8 mouse cellular contexts compared by ENCODE assay signal in the genomic region with DNA sequence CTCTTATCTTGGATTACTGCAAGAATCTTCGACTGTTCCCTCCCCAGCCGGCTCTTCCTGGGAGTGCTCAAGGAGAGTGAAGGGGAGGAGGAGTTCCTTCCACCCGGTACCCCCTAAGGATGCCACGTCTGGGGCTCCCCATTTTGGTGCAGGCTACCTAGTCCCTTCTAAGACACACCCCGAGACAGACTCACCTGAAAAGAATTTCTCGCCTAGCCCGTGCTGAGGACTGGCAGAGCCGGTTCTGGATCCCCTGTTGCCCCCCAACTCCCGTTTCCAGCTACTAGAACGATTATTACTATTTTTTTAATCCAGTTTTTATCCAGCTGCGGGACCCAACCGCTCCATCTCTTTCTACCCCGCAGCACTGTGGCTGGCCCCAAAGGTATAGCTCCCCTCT. TPM values are rescaled to one million over a fixed set of nuclear protein-coding genes. Genes with fewer than 3 reads are reported as not detected.
DNase-seq lines count a peak whose midpoint lies in the region; ATAC-seq and TF ChIP-seq lines count a peak whose summit lies in the region.

No protein-coding gene starts in this region.

- DNase-seq in kidney, adult 2 months: no peak
- no peak for DNase-seq in cerebellum, adult 9-10 months
- DNase-seq in layer of hippocampus, postnatal 10 days (ENCODE audit: low spot score in 2 of 2): no peak
- DNase-seq in cerebellum, postnatal 4 days (ENCODE audit: low spot score in 2 of 2): no peak

- no peak for TF ChIP-seq CTCF in kidney, adult 2 months (conservative IDR thresholded peaks at IDR 0.05; ENCODE audit: insufficient read depth, insufficient read length, low read depth, low read length)

- H3K4me1 ChIP-seq in kidney, embryonic 15.5 days: peaks cover 25% of the 10 kb centered on the region
- no peaks in the 10 kb centered on the region for H3K4me1 ChIP-seq in kidney, adult 2 months (ENCODE audit: control insufficient read depth, insufficient read depth, low read length)
- H3K4me1 ChIP-seq in embryonic facial prominence, embryonic 13.5 days: peaks cover 22% of the 10 kb centered on the region
- H3K4me1 ChIP-seq in intestine, embryonic 15.5 days (replicated peaks): peaks cover 10% of the 10 kb centered on the region
- peaks cover 18% of the 10 kb centered on the region for H3K4me1 ChIP-seq in neural tube, embryonic 12.5 days

- H3K9ac ChIP-seq in kidney, embryonic 15.5 days: no peak overlapping the region
- peak overlapping the region; percentile 61; the same call in 1 of the 2 replicates for H3K9ac ChIP-seq in embryonic facial prominence, embryonic 13.5 days
- H3K9ac ChIP-seq in intestine, embryonic 15.5 days: no peak overlapping the region
- H3K9ac ChIP-seq in neural tube, embryonic 12.5 days: no peak overlapping the region

- TF ChIP-seq POLR2A in kidney, adult 2 months (IDR thresholded peaks at IDR 0.05; ENCODE audit: low read depth, low read length): no peak

- no peak overlapping the region for H3K27ac ChIP-seq in kidney, embryonic 15.5 days
- H3K27ac ChIP-seq in kidney, adult 2 months (ENCODE audit: insufficient read depth, low read depth, low read length): no peak overlapping the region
- peak overlapping the region; percentile 64 for H3K27ac ChIP-seq in embryonic facial prominence, embryonic 13.5 days
- H3K27ac ChIP-seq in intestine, embryonic 15.5 days: no peak overlapping the region
- no peak overlapping the region for H3K27ac ChIP-seq in neural tube, embryonic 12.5 days

- peak overlapping the region; percentile 21 for H3K4me3 ChIP-seq in kidney, embryonic 15.5 days (replicated peaks)
- H3K4me3 ChIP-seq in kidney, adult 2 months (ENCODE audit: insufficient read depth, low read depth, low read length): no peak overlapping the region
- H3K4me3 ChIP-seq in embryonic facial prominence, embryonic 13.5 days: peak overlapping the region; percentile 32
- peak overlapping the region; percentile 32 for H3K4me3 ChIP-seq in intestine, embryonic 15.5 days (replicated peaks)
- no peak overlapping the region for H3K4me3 ChIP-seq in neural tube, embryonic 12.5 days

- no peaks in the 10 kb centered on the region for H3K36me3 ChIP-seq in kidney, embryonic 15.5 days
- no peaks in the 10 kb centered on the region for H3K36me3 ChIP-seq in kidney, adult 2 months (ENCODE audit: control insufficient read depth, insufficient read depth, low read length)
- no peaks in the 10 kb centered on the region for H3K36me3 ChIP-seq in embryonic facial prominence, embryonic 13.5 days
- no peaks in the 10 kb centered on the region for H3K36me3 ChIP-seq in intestine, embryonic 15.5 days
- no peaks in the 10 kb centered on the region for H3K36me3 ChIP-seq in neural tube, embryonic 12.5 days

- no peaks in the 10 kb centered on the region for H3K9me3 ChIP-seq in kidney, embryonic 15.5 days (replicated peaks)
- H3K9me3 ChIP-seq in embryonic facial prominence, embryonic 13.5 days: no peaks in the 10 kb centered on the region
- no peaks in the 10 kb centered on the region for H3K9me3 ChIP-seq in intestine, embryonic 15.5 days
- no peaks in the 10 kb centered on the region for H3K9me3 ChIP-seq in neural tube, embryonic 12.5 days

- peaks cover 84% of the 10 kb centered on the region for H3K27me3 ChIP-seq in kidney, embryonic 15.5 days
- H3K27me3 ChIP-seq in kidney, adult 2 months (replicated peaks; ENCODE audit: control insufficient read depth, insufficient read depth, low read length): no peaks in the 10 kb centered on the region; the same call in 1 of the 2 replicates
- peaks cover 84% of the 10 kb centered on the region for H3K27me3 ChIP-seq in embryonic facial prominence, embryonic 13.5 days
- H3K27me3 ChIP-seq in intestine, embryonic 15.5 days (replicated peaks): peaks cover 57% of the 10 kb centered on the region
- H3K27me3 ChIP-seq in neural tube, embryonic 12.5 days (replicated peaks): peaks cover 76% of the 10 kb centered on the region

- peak overlapping the region; percentile 55 for H3K4me2 ChIP-seq in kidney, embryonic 15.5 days
- H3K4me2 ChIP-seq in embryonic facial prominence, embryonic 13.5 days: peak overlapping the region; percentile 56
- peak overlapping the region; percentile 65 for H3K4me2 ChIP-seq in intestine, embryonic 15.5 days (replicated peaks)
- H3K4me2 ChIP-seq in neural tube, embryonic 12.5 days (replicated peaks): peak overlapping the region; percentile 48

- no peak for ATAC-seq in kidney, embryonic 15.5 days (replicated peaks; ENCODE audit: low FRiP score)
- ATAC-seq in embryonic facial prominence, embryonic 13.5 days (ENCODE audit: insufficient number of reproducible peaks, insufficient read depth, low FRiP score, low TSS enrichment, low read depth): no peak
- ATAC-seq in intestine, embryonic 15.5 days: peak; percentile 38
- ATAC-seq in neural tube, embryonic 12.5 days (ENCODE audit: low FRiP score, low read depth): no peak

- 1% methylated on average over 13 of the region's 13 CpGs for WGBS in kidney, embryonic 15.5 days
- WGBS in kidney, adult 2 months: 3% methylated on average over 13 of the region's 13 CpGs
- WGBS in embryonic facial prominence, embryonic 13.5 days: 0% methylated on average over 13 of the region's 13 CpGs
- 1% methylated on average over 13 of the region's 13 CpGs for WGBS in intestine, embryonic 15.5 days
- WGBS in neural tube, embryonic 12.5 days: 2% methylated on average over 13 of the region's 13 CpGs

RNA-seq across cellular contexts. Expression of a gene that starts 0.9 kb away (rescaled TPM):
- polyA plus RNA-seq in kidney, embryonic 15.5 days (2015; fragmentation: Nextera tagmentation; extraction: Ambion mirVana): 1.4 and 1.7 TPM in 2 replicates
- polyA plus RNA-seq in kidney, adult 2 months (2012; rRNA removed): 0.24 and 0.44 TPM in 2 replicates
- polyA plus RNA-seq in embryonic facial prominence, embryonic 13.5 days (2015; fragmentation: Nextera tagmentation; extraction: Ambion mirVana): 4.3 and 4.7 TPM in 2 replicates
- polyA plus RNA-seq in intestine, embryonic 15.5 days (2015; fragmentation: Nextera tagmentation; extraction: Ambion mirVana): 4.1 and 4.2 TPM in 2 replicates
- polyA plus RNA-seq in neural tube, embryonic 12.5 days (2016; fragmentation: Nextera tagmentation; extraction: Ambion mirVana): 0.77 and 0.85 TPM in 2 replicates
- under 1 TPM; 0.64 to 0.80 TPM for total RNA-seq in layer of hippocampus, postnatal 10 days (2021)

RNA-seq across cellular contexts. Expression of a gene that starts 15.9 kb away (rescaled TPM):
- polyA plus RNA-seq in kidney, embryonic 15.5 days (2015; fragmentation: Nextera tagmentation; extraction: Ambion mirVana): 24.9 and 30.5 TPM in 2 replicates
- 17.8 and 19.2 TPM in 2 replicates for polyA plus RNA-seq in kidney, adult 2 months (2012; rRNA removed)
- 11.1 and 14.3 TPM in 2 replicates for polyA plus RNA-seq in embryonic facial prominence, embryonic 13.5 days (2015; fragmentation: Nextera tagmentation; extraction: Ambion mirVana)
- 20.0 and 21.0 TPM in 2 replicates for polyA plus RNA-seq in intestine, embryonic 15.5 days (2015; fragmentation: Nextera tagmentation; extraction: Ambion mirVana)
- polyA plus RNA-seq in neural tube, embryonic 12.5 days (2016; fragmentation: Nextera tagmentation; extraction: Ambion mirVana): 17.1 and 19.4 TPM in 2 replicates
- total RNA-seq in layer of hippocampus, postnatal 10 days (2021): 10 to 100 TPM; 10.7 to 11.1 TPM

RNA-seq across cellular contexts. Expression of a gene that starts 24.1 kb away (rescaled TPM):
- 0.85 and 1.1 TPM in 2 replicates for polyA plus RNA-seq in kidney, embryonic 15.5 days (2015; fragmentation: Nextera tagmentation; extraction: Ambion mirVana)
- polyA plus RNA-seq in kidney, adult 2 months (2012; rRNA removed): 1.4 and 1.5 TPM in 2 replicates
- 0.14 and 0.36 TPM in 2 replicates for polyA plus RNA-seq in embryonic facial prominence, embryonic 13.5 days (2015; fragmentation: Nextera tagmentation; extraction: Ambion mirVana)
- 0.16 TPM in 1 of 2 replicates, not detected in the other for polyA plus RNA-seq in intestine, embryonic 15.5 days (2015; fragmentation: Nextera tagmentation; extraction: Ambion mirVana)
- not detected in 2 replicates for polyA plus RNA-seq in neural tube, embryonic 12.5 days (2016; fragmentation: Nextera tagmentation; extraction: Ambion mirVana)
- not detected for total RNA-seq in layer of hippocampus, postnatal 10 days (2021)

RNA-seq across cellular contexts. Expression of a gene that starts 28.2 kb away (rescaled TPM):
- polyA plus RNA-seq in kidney, embryonic 15.5 days (2015; fragmentation: Nextera tagmentation; extraction: Ambion mirVana): 2.2 and 2.4 TPM in 2 replicates
- 0.67 and 0.75 TPM in 2 replicates for polyA plus RNA-seq in kidney, adult 2 months (2012; rRNA removed)
- 0.25 and 0.35 TPM in 2 replicates for polyA plus RNA-seq in embryonic facial prominence, embryonic 13.5 days (2015; fragmentation: Nextera tagmentation; extraction: Ambion mirVana)
- 0.68 and 0.89 TPM in 2 replicates for polyA plus RNA-seq in intestine, embryonic 15.5 days (2015; fragmentation: Nextera tagmentation; extraction: Ambion mirVana)
- 0.41 and 0.43 TPM in 2 replicates for polyA plus RNA-seq in neural tube, embryonic 12.5 days (2016; fragmentation: Nextera tagmentation; extraction: Ambion mirVana)
- total RNA-seq in layer of hippocampus, postnatal 10 days (2021): not detected

Comparison
In these comparisons a context has a peak if more than half of its experiments do, and no peak if none do; other contexts are left out.
1. H3K4me3 ChIP-seq: peak in kidney, embryonic 15.5 days (single experiment), embryonic facial prominence, embryonic 13.5 days (single experiment) and intestine, embryonic 15.5 days (single experiment); none in kidney, adult 2 months (single experiment) and neural tube, embryonic 12.5 days (single experiment).
2. Peak in every context shown above with its lines, with median percentiles within 50 percentile points of each other: H3K4me2 ChIP-seq.